ENCODE assay signal across 22 mouse cellular contexts in genomic region chr9:119994207-119994606, GRCm38 (mm10). TPM values are rescaled to one million over a fixed set of nuclear protein-coding genes. Genes with fewer than 3 reads are reported as not detected.
A peak's percentile ranks its signal among the peaks of the same experiment; 100 is the strongest.
DNase-seq lines count a peak whose midpoint lies in the region; ATAC-seq and TF ChIP-seq lines count a peak whose summit lies in the region.
"Had no signal": no experiment of that assay in that cellular context is flagged by ENCODE, and none has a peak within 500 bp of the region (broad histone marks: within the 10 kb centered on the region; RNA-seq: fewer than 3 reads in every experiment).

No protein-coding gene starts in this region.

- no peak overlapping the region for H3K27ac ChIP-seq in MEL (ENCODE audit: control insufficient read depth, low read depth, low read length)
- H3K27ac ChIP-seq in intestine, embryonic 16.5 days (ENCODE audit: low read length) = no peak overlapping the region
- H3K27ac ChIP-seq in midbrain, embryonic 15.5 days = no peak overlapping the region
- H3K27ac ChIP-seq in limb, embryonic 10.5 days = no peak overlapping the region
- H3K27ac ChIP-seq: embryonic facial prominence, embryonic 13.5 days; heart, embryonic 13.5 days; hindbrain, embryonic 14.5 days; kidney, postnatal 0 days; midbrain, embryonic 10.5 days had no signal

- no peak for TF ChIP-seq EP300 in MEL (IDR thresholded peaks at IDR 0.05; ENCODE audit: low read depth in 1 of 2, low read length in 2 of 2)

- DNase-seq in thymus, postnatal 4 days = peak; percentile 30
- no peak for DNase-seq in thymus, postnatal 14 days
- DNase-seq in MEL (ENCODE audit: low read depth, low spot score) = peak; percentile 22
- DNase-seq in left cerebral cortex, adult 11 months (ENCODE audit: low spot score) = no peak
- DNase-seq in limb, embryonic 10.5 days (ENCODE audit: low spot score) = no peak
- DNase-seq: adrenal gland, adult 2 months; cerebellum, adult 9-10 months; heart, postnatal 36 days; kidney, adult 18-20 months; layer of hippocampus, postnatal 36 days; liver; lung, postnatal 10 days; right cerebral cortex, postnatal 4 days; thymus, postnatal 25 days had no signal

- 54% methylated on average over 7 of the region's 7 CpGs for WGBS in intestine, embryonic 16.5 days
- 83% methylated on average over 7 of the region's 7 CpGs for WGBS in midbrain, embryonic 15.5 days
- 77% methylated on average over 7 of the region's 7 CpGs for WGBS in limb, embryonic 10.5 days

- H3K4me2 ChIP-seq in intestine, embryonic 16.5 days (ENCODE audit: low read depth, low read length) = no peak overlapping the region
- H3K4me2 ChIP-seq in midbrain, embryonic 15.5 days = no peak overlapping the region
- H3K4me2 ChIP-seq: embryonic facial prominence, embryonic 13.5 days; heart, embryonic 13.5 days; hindbrain, embryonic 14.5 days had no signal

- no peaks in the 10 kb centered on the region for H3K79me2 ChIP-seq in MEL (ENCODE audit: control insufficient read depth, insufficient read depth, low read length, poor library complexity)

- peak; percentile 77 for ATAC-seq in intestine, embryonic 16.5 days
- no peak for ATAC-seq in midbrain, embryonic 15.5 days (replicated peaks)

- no peak for TF ChIP-seq CTCF in MEL (IDR thresholded peaks at IDR 0.05 in 2 of 3, conservative IDR thresholded peaks at IDR 0.05 in 1 of 3; ENCODE audit: control insufficient read depth in 1 of 3, insufficient read depth in 1 of 3, low read depth in 2 of 3, low read length in 3 of 3, poor library complexity in 1 of 3, severe bottlenecking in 1 of 3)

- TF ChIP-seq RAD21 in MEL (IDR thresholded peaks at IDR 0.05; ENCODE audit: low read depth, low read length) = no peak

- peaks cover 0 to 12% of the 10 kb centered on the region in 2 experiments; a peak in 1 of 4 replicates for H3K36me3 ChIP-seq in MEL (ENCODE audit: control insufficient read depth in 1 of 2, insufficient read depth in 2 of 2, low read length in 2 of 2)
- no peaks in the 10 kb centered on the region for H3K36me3 ChIP-seq in intestine, embryonic 16.5 days (ENCODE audit: control insufficient read depth, insufficient read depth, low read length)
- H3K36me3 ChIP-seq in midbrain, embryonic 15.5 days (replicated peaks) = no peaks in the 10 kb centered on the region
- H3K36me3 ChIP-seq in limb, embryonic 10.5 days = no peaks in the 10 kb centered on the region
- H3K36me3 ChIP-seq: embryonic facial prominence, embryonic 13.5 days; heart, embryonic 13.5 days; midbrain, embryonic 10.5 days had no signal

- H3K4me1 ChIP-seq in MEL (ENCODE audit: control insufficient read depth in 1 of 2, insufficient read depth in 2 of 2, low read length in 2 of 2) = peaks cover 14 to 18% of the 10 kb centered on the region in 2 experiments
- no peaks in the 10 kb centered on the region for H3K4me1 ChIP-seq in intestine, embryonic 16.5 days (ENCODE audit: control insufficient read depth, insufficient read depth, low read length)
- H3K4me1 ChIP-seq in midbrain, embryonic 15.5 days = no peaks in the 10 kb centered on the region
- H3K4me1 ChIP-seq in limb, embryonic 10.5 days = no peaks in the 10 kb centered on the region
- H3K4me1 ChIP-seq: embryonic facial prominence, embryonic 13.5 days had no signal

- no peak for TF ChIP-seq POLR2A in MEL (IDR thresholded peaks at IDR 0.05; ENCODE audit: control insufficient read depth in 1 of 2, insufficient read depth in 1 of 2, low read depth in 1 of 2, low read length in 2 of 2, poor library complexity in 1 of 2)

- no peak overlapping the region for H3K9ac ChIP-seq in MEL (ENCODE audit: control insufficient read depth, low read depth, low read length, poor library complexity, severe bottlenecking)
- no peak overlapping the region for H3K9ac ChIP-seq in intestine, embryonic 16.5 days (ENCODE audit: low read depth, low read length)
- H3K9ac ChIP-seq in midbrain, embryonic 15.5 days = no peak overlapping the region
- H3K9ac ChIP-seq: embryonic facial prominence, embryonic 13.5 days; heart, embryonic 13.5 days; hindbrain, embryonic 14.5 days had no signal

- H3K27me3 ChIP-seq in MEL (ENCODE audit: control insufficient read depth in 1 of 2, insufficient read depth in 2 of 2, low read length in 2 of 2) = no peaks in the 10 kb centered on the region
- no peaks in the 10 kb centered on the region for H3K27me3 ChIP-seq in intestine, embryonic 16.5 days (replicated peaks; ENCODE audit: control insufficient read depth, insufficient read depth, low read length)
- no peaks in the 10 kb centered on the region for H3K27me3 ChIP-seq in midbrain, embryonic 15.5 days (replicated peaks)
- H3K27me3 ChIP-seq in limb, embryonic 10.5 days (ENCODE audit: low read depth, poor library complexity, severe bottlenecking) = peaks cover 20% of the 10 kb centered on the region
- H3K27me3 ChIP-seq: embryonic facial prominence, embryonic 13.5 days; heart, embryonic 13.5 days had no signal

- no peaks in the 10 kb centered on the region for H3K9me3 ChIP-seq in MEL (replicated peaks; ENCODE audit: insufficient read depth, low read length)
- H3K9me3 ChIP-seq in intestine, embryonic 16.5 days (ENCODE audit: control insufficient read depth, low read length) = no peaks in the 10 kb centered on the region
- no peaks in the 10 kb centered on the region for H3K9me3 ChIP-seq in midbrain, embryonic 15.5 days
- no peaks in the 10 kb centered on the region for H3K9me3 ChIP-seq in limb, embryonic 10.5 days (replicated peaks)
- H3K9me3 ChIP-seq: embryonic facial prominence, embryonic 13.5 days; heart, embryonic 13.5 days; midbrain, embryonic 10.5 days had no signal

- no peak overlapping the region for H3K4me3 ChIP-seq in MEL (ENCODE audit: control insufficient read depth in 1 of 2, insufficient read depth in 1 of 2, low read depth in 2 of 2, low read length in 2 of 2)
- no peak overlapping the region for H3K4me3 ChIP-seq in intestine, embryonic 16.5 days (ENCODE audit: low read length)
- no peak overlapping the region for H3K4me3 ChIP-seq in midbrain, embryonic 15.5 days
- H3K4me3 ChIP-seq in limb, embryonic 10.5 days = no peak overlapping the region
- H3K4me3 ChIP-seq: embryonic facial prominence, embryonic 13.5 days; heart, embryonic 13.5 days; midbrain, embryonic 10.5 days had no signal

TF ChIP-seq in MEL, 35 proteins besides CTCF, POLR2A, EP300 and RAD21 (continues in another document):
- TF ChIP-seq ZKSCAN1 (IDR thresholded peaks at IDR 0.05; ENCODE audit: low read depth, low read length) (no peak), HCFC1 (IDR thresholded peaks at IDR 0.05; ENCODE audit: low read depth, low read length) (no peak), MEF2A (IDR thresholded peaks at IDR 0.05; ENCODE audit: extremely low read depth, insufficient replicate concordance, low read depth, low read length, poor library complexity, severe bottlenecking) (no peak), MAX (IDR thresholded peaks at IDR 0.05; ENCODE audit: low read length) (no peak), GABPA (IDR thresholded peaks at IDR 0.05; ENCODE audit: low read depth, low read length) (no peak), MXI1 (IDR thresholded peaks at IDR 0.05; ENCODE audit: low read depth, low read length) (no peak), MAFK (IDR thresholded peaks at IDR 0.05; ENCODE audit: borderline replicate concordance, low read depth, low read length) (peak; percentile 28; the same call in 1 of the 2 replicates), GATA1 (IDR thresholded peaks at IDR 0.05; ENCODE audit: low read depth, low read length) (0 out of 2 replicates have a peak, but pooled peaks have one; percentile 11), MYC (IDR thresholded peaks at IDR 0.05; ENCODE audit: low read depth, low read length) (no peak), POLR2AphosphoS5 (IDR thresholded peaks at IDR 0.05; ENCODE audit: borderline replicate concordance, low read depth, low read length) (no peak), USF1 (IDR thresholded peaks at IDR 0.05; ENCODE audit: low read depth, low read length) (peak; percentile 25; the same call in 1 of the 2 replicates), SMC3 (IDR thresholded peaks at IDR 0.05; ENCODE audit: low read depth, low read length) (no peak), TBP (IDR thresholded peaks at IDR 0.05; ENCODE audit: low read depth, low read length) (no peak), POLR2AphosphoS2 (IDR thresholded peaks at IDR 0.05; ENCODE audit: low read length) (no peak)

RNA-seq across cellular contexts. Expression of gene Csrnp1, which starts 9.7 kb away (rescaled TPM):
- total RNA-seq in MEL (2012; rRNA removed) = 3.7 and 4.1 TPM in 2 replicates
- polyA plus RNA-seq in MEL (2012; ENCODE audit: insufficient read depth in 1 of 2, insufficient read length in 2 of 2, low read depth in 1 of 2, low replicate concordance in 2 of 2, missing spikeins in 1 of 2) = 1 to 10 TPM in 1 of 2 experiments, not detected in 1; 8.1 TPM
- 5.0 and 5.1 TPM in 2 replicates for polyA plus RNA-seq in intestine, embryonic 16.5 days (2015; fragmentation: Nextera tagmentation; extraction: Ambion mirVana)
- 1.4 and 1.5 TPM in 2 replicates for polyA plus RNA-seq in midbrain, embryonic 15.5 days (2015; fragmentation: Nextera tagmentation; extraction: Ambion mirVana)
- 3.2 and 3.5 TPM in 2 replicates for polyA plus RNA-seq in limb, embryonic 10.5 days (2016; fragmentation: Nextera tagmentation; extraction: Ambion mirVana)

RNA-seq across cellular contexts. Expression of gene Xirp1, which starts 29.2 kb away (rescaled TPM):
- total RNA-seq in MEL (2012; rRNA removed) = not detected in 2 replicates
- polyA plus RNA-seq in MEL (2012; ENCODE audit: insufficient read depth in 1 of 2, insufficient read length in 2 of 2, low read depth in 1 of 2, low replicate concordance in 2 of 2, missing spikeins in 1 of 2) = not detected
- 0.06 and 0.07 TPM in 2 replicates for polyA plus RNA-seq in intestine, embryonic 16.5 days (2015; fragmentation: Nextera tagmentation; extraction: Ambion mirVana)
- polyA plus RNA-seq in midbrain, embryonic 15.5 days (2015; fragmentation: Nextera tagmentation; extraction: Ambion mirVana) = 0.03 TPM in 1 of 2 replicates, not detected in the other
- 0.05 and 0.09 TPM in 2 replicates for polyA plus RNA-seq in limb, embryonic 10.5 days (2016; fragmentation: Nextera tagmentation; extraction: Ambion mirVana)
- polyA plus RNA-seq: hindbrain, embryonic 14.5 days; midbrain, embryonic 10.5 days had no signal

RNA-seq across cellular contexts. Expression of gene Ttc21a, which starts 56.8 kb away (rescaled TPM):
- not detected in 2 replicates for total RNA-seq in MEL (2012; rRNA removed)
- polyA plus RNA-seq in MEL (2012; ENCODE audit: insufficient read depth in 1 of 2, insufficient read length in 2 of 2, low read depth in 1 of 2, low replicate concordance in 2 of 2, missing spikeins in 1 of 2) = under 1 TPM in 1 of 2 experiments, not detected in 1; 0.01 TPM
- polyA plus RNA-seq in intestine, embryonic 16.5 days (2015; fragmentation: Nextera tagmentation; extraction: Ambion mirVana) = 0.04 TPM in 1 of 2 replicates, not detected in the other
- 1.0 and 1.4 TPM in 2 replicates for polyA plus RNA-seq in midbrain, embryonic 15.5 days (2015; fragmentation: Nextera tagmentation; extraction: Ambion mirVana)
- polyA plus RNA-seq in limb, embryonic 10.5 days (2016; fragmentation: Nextera tagmentation; extraction: Ambion mirVana) = 0.34 and 0.43 TPM in 2 replicates
- total RNA-seq: gastrocnemius, adult 8-10 months; heart, postnatal 36 days had no signal

RNA-seq across cellular contexts. Expression of gene Gorasp1, which starts 56.8 kb away (rescaled TPM):
- 15.8 and 18.3 TPM in 2 replicates for total RNA-seq in MEL (2012; rRNA removed)
- 10 to 100 TPM in 1 of 2 experiments, not detected in 1; 21.9 TPM for polyA plus RNA-seq in MEL (2012; ENCODE audit: insufficient read depth in 1 of 2, insufficient read length in 2 of 2, low read depth in 1 of 2, low replicate concordance in 2 of 2, missing spikeins in 1 of 2)
- 39.3 and 39.5 TPM in 2 replicates for polyA plus RNA-seq in intestine, embryonic 16.5 days (2015; fragmentation: Nextera tagmentation; extraction: Ambion mirVana)
- 32.2 and 33.1 TPM in 2 replicates for polyA plus RNA-seq in midbrain, embryonic 15.5 days (2015; fragmentation: Nextera tagmentation; extraction: Ambion mirVana)
- polyA plus RNA-seq in limb, embryonic 10.5 days (2016; fragmentation: Nextera tagmentation; extraction: Ambion mirVana) = 30.3 and 33.0 TPM in 2 replicates

Comparison
In these comparisons a context has a peak if more than half of its experiments do, and no peak if none do; other contexts are left out.
1. DNase-seq: peak in thymus, postnatal 4 days (single experiment) and MEL (single experiment); none in thymus, postnatal 14 days (single experiment), left cerebral cortex, adult 11 months (single experiment) and limb, embryonic 10.5 days (single experiment).